Mouse (Mus musculus) forebrain, embryonic 15.5 days (tissue): ENCODE data around the gene Asic2. TPM values are rescaled to one million over a fixed set of nuclear protein-coding genes. Genes with fewer than 3 reads are reported as not detected.

Source experiments
- ATAC-seq: fragments of 200-750 bp; cut with Nextera tagmentation; replicated peaks from 2 replicates; pipeline ENCODE4 v1.8.0; 2017; ENCODE audit warnings: mild to moderate bottlenecking, moderate TSS enrichment, moderate library complexity
- H3K27ac ChIP-seq: fragments of 300-500 bp; sonication (generic); replicated peaks from 2 replicates; pipeline ENCODE4 v1.5.1; 2015; ENCODE audit warnings: mild to moderate bottlenecking, inconsistent platforms
- H3K27me3 ChIP-seq: fragments of 300-500 bp; sonication (generic); 2 replicates; pipeline ENCODE4 v1.6.1; 2015; ENCODE audit warnings: inconsistent platforms
- H3K36me3 ChIP-seq: fragments of 300-500 bp; sonication (generic); 2 replicates; pipeline ENCODE4 v1.6.1; 2015; ENCODE audit warnings: mild to moderate bottlenecking, inconsistent platforms
- H3K4me1 ChIP-seq: fragments of 300-500 bp; sonication (generic); 2 replicates; pipeline ENCODE4 v1.6.1; 2015; ENCODE audit warnings: inconsistent platforms
- H3K4me2 ChIP-seq: fragments of 300-500 bp; sonication (generic); replicated peaks from 2 replicates; pipeline ENCODE4 v1.6.1; 2015; ENCODE audit warnings: mild to moderate bottlenecking, inconsistent platforms
- H3K4me3 ChIP-seq: fragments of 300-500 bp; sonication (generic); 2 replicates; pipeline ENCODE4 v1.5.1; 2015; ENCODE audit warnings: mild to moderate bottlenecking, inconsistent platforms
- H3K9ac ChIP-seq: fragments of 300-500 bp; sonication (generic); replicated peaks from 2 replicates; pipeline ENCODE4 v1.6.1; 2015; ENCODE audit warnings: mild to moderate bottlenecking, inconsistent platforms
- H3K9me3 ChIP-seq: fragments of 300-500 bp; sonication (generic); 2 replicates; pipeline ENCODE4 v1.6.1; 2016; ENCODE audit warnings: inconsistent platforms
- WGBS: fragments of 180-500 bp; shearing (Covaris S2); methylation state at CpG from one replicate; pipeline ENCODE4 v1.1.7; 2015; ENCODE audit warnings: mixed read lengths; 5-methylcytosine and 5-hydroxymethylcytosine counted together
- polyA plus RNA-seq: library from polyadenylated mRNA; unstranded; fragments of >200 nt; fragmentation: Nextera tagmentation; extraction: Ambion mirVana; gene quantifications from 2 replicates; pipeline ENCODE4 v1.2.1, GENCODE M21; 2015

Asic2 gene
- polyA plus RNA-seq, 1 experiment from 2014 or later = 5.5 TPM

DNA sequence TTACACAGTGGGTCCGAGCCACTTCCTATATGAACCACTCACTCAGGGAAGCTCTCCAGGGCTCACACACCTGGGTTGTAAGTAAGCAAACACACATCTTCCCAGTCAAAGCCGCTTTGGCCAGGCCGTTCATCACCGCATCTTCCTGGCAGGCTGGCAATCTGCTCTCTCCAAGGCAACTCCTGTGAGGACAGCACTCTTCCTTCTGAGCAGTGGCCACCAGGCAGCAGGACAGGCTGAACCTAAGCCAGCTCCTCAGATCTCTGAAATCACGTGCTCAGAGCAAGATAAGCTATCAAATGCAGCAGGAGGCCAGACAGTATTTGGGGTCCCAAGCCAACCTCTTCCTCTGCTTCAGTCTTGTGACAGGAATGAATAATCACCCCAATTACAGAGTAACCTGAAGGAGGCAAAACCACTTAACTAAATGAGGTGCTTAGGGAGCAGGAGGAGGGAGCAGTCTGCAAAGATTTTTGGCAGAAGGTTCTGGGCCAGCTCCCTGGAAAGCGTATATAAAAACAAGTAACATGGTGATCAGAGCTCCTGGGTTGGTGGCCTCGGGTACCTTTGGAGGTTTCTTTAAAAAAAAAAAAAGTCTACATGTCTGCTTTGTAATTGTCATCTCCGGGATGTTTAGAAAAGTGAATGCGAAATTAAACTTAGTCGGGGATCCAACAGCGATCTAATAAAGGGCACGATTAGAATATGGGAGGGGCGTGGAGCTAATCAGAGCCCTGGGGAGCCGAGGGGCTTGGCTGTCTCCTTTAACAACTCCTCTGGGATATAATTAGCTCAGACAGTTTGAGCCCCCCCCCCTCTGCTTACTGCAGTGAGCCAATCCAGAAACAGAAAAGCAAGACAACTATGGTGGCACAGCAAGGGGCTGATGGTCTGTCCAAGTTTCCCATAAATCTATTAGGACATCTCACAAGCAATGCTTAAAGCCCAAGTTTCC is 450.0 kb downstream of the Asic2 start:
- H3K27ac ChIP-seq = peak overlapping the region; percentile 32
- no peak overlapping the region for H3K4me2 ChIP-seq
- WGBS = 23% methylated on average over 14 of the region's 14 CpGs
- no peaks in the 10 kb centered on the region for H3K9me3 ChIP-seq
- H3K36me3 ChIP-seq = no peaks in the 10 kb centered on the region
- H3K4me1 ChIP-seq = peaks cover 38% of the 10 kb centered on the region
- peak; percentile 75 for ATAC-seq
- H3K27me3 ChIP-seq = no peaks in the 10 kb centered on the region
- no peak overlapping the region for H3K9ac ChIP-seq
- H3K4me3 ChIP-seq = no peak overlapping the region

- no peak overlapping the region for H3K27ac ChIP-seq
- WGBS = 78% methylated on average over 3 of the region's 3 CpGs
- H3K27me3 ChIP-seq = no peaks in the 10 kb centered on the region
- H3K4me2 ChIP-seq = no peak overlapping the region
- peaks cover 36% of the 10 kb centered on the region for H3K4me1 ChIP-seq
- no peak overlapping the region for H3K4me3 ChIP-seq
- no peak overlapping the region for H3K9ac ChIP-seq
- H3K36me3 ChIP-seq = no peaks in the 10 kb centered on the region
- H3K9me3 ChIP-seq = no peaks in the 10 kb centered on the region
- no peak for ATAC-seq
Measured at GRCm38 (mm10) chr11:81515754-81516153, 452.5 kb downstream of the Asic2 start.

- no peak overlapping the region for H3K4me2 ChIP-seq
- no peak overlapping the region for H3K9ac ChIP-seq
- H3K27me3 ChIP-seq = no peaks in the 10 kb centered on the region
- H3K4me1 ChIP-seq = peaks cover 36% of the 10 kb centered on the region
- ATAC-seq = peak; percentile 72
- H3K27ac ChIP-seq = peak overlapping the region; percentile 68
- H3K36me3 ChIP-seq = no peaks in the 10 kb centered on the region
- H3K4me3 ChIP-seq = no peak overlapping the region
- WGBS = 63% methylated on average over 10 of the region's 10 CpGs
- H3K9me3 ChIP-seq = no peaks in the 10 kb centered on the region
Measured at GRCm38 (mm10) chr11:81512434-81512833, 455.8 kb downstream of the Asic2 start.

GRCm38 (mm10) chr11:81511401-81511800 is 456.9 kb downstream of the Asic2 start:
- Histone ChIP-seq H3K27me3 (no peaks in the 10 kb centered on the region), H3K4me2 (no peak overlapping the region), H3K4me3 (no peak overlapping the region), H3K27ac (no peak overlapping the region), H3K4me1 (peaks cover 36% of the 10 kb centered on the region), H3K9me3 (no peaks in the 10 kb centered on the region), H3K36me3 (no peaks in the 10 kb centered on the region), H3K9ac (no peak overlapping the region)
- 75% methylated on average over 4 of the region's 4 CpGs for WGBS
- ATAC-seq = no peak

GRCm38 (mm10) chr11:81508385-81509233 is 459.6 kb downstream of the Asic2 start:
- WGBS = 35% methylated on average over 8 of the region's 8 CpGs
- H3K27ac ChIP-seq = peak overlapping the region; percentile 12; the same call in 1 of the 2 replicates

GRCm38 (mm10) chr11:81504791-81505430 is 463.3 kb downstream of the Asic2 start:
- peaks cover 35% of the 10 kb centered on the region for H3K4me1 ChIP-seq
- H3K4me3 ChIP-seq = no peak overlapping the region
- no peaks in the 10 kb centered on the region for H3K27me3 ChIP-seq
- H3K4me2 ChIP-seq = no peak overlapping the region
- H3K36me3 ChIP-seq = no peaks in the 10 kb centered on the region
- no peaks in the 10 kb centered on the region for H3K9me3 ChIP-seq
- no peak overlapping the region for H3K27ac ChIP-seq
- 90% methylated on average over 8 of the region's 8 CpGs for WGBS
- H3K9ac ChIP-seq = no peak overlapping the region
- no peak for ATAC-seq

More at GRCm38 (mm10) chr11:81508385-81509233, 459.6 kb downstream of the Asic2 start:
- Histone ChIP-seq H3K9ac (no peak overlapping the region), H3K4me2 (no peak overlapping the region), H3K27me3 (no peaks in the 10 kb centered on the region), H3K4me3 (no peak overlapping the region), H3K36me3 (no peaks in the 10 kb centered on the region), H3K9me3 (no peaks in the 10 kb centered on the region), H3K4me1 (peaks cover 29% of the 10 kb centered on the region)
- no peak for ATAC-seq

GRCm38 (mm10) chr11:81501473-81502246 is 466.6 kb downstream of the Asic2 start:
- H3K36me3 ChIP-seq = no peaks in the 10 kb centered on the region
- no peaks in the 10 kb centered on the region for H3K9me3 ChIP-seq
- H3K4me1 ChIP-seq = peaks cover 38% of the 10 kb centered on the region
- no peaks in the 10 kb centered on the region for H3K27me3 ChIP-seq
- no peak overlapping the region for H3K27ac ChIP-seq
- WGBS = 7% methylated on average over 14 of the region's 14 CpGs
- no peak overlapping the region for H3K4me2 ChIP-seq
- H3K4me3 ChIP-seq = no peak overlapping the region
- H3K9ac ChIP-seq = no peak overlapping the region
- no peak for ATAC-seq

GRCm38 (mm10) chr11:81498990-81499389 is 469.3 kb downstream of the Asic2 start:
- H3K4me1 ChIP-seq = peaks cover 49% of the 10 kb centered on the region
- no peak overlapping the region for H3K4me3 ChIP-seq
- no peak for ATAC-seq
- H3K27ac ChIP-seq = no peak overlapping the region
- no peaks in the 10 kb centered on the region for H3K36me3 ChIP-seq
- no peak overlapping the region for H3K4me2 ChIP-seq
- no peaks in the 10 kb centered on the region for H3K27me3 ChIP-seq
- H3K9me3 ChIP-seq = no peaks in the 10 kb centered on the region
- 35% methylated on average over 1 of the region's 1 CpGs for WGBS
- no peak overlapping the region for H3K9ac ChIP-seq

DNA sequence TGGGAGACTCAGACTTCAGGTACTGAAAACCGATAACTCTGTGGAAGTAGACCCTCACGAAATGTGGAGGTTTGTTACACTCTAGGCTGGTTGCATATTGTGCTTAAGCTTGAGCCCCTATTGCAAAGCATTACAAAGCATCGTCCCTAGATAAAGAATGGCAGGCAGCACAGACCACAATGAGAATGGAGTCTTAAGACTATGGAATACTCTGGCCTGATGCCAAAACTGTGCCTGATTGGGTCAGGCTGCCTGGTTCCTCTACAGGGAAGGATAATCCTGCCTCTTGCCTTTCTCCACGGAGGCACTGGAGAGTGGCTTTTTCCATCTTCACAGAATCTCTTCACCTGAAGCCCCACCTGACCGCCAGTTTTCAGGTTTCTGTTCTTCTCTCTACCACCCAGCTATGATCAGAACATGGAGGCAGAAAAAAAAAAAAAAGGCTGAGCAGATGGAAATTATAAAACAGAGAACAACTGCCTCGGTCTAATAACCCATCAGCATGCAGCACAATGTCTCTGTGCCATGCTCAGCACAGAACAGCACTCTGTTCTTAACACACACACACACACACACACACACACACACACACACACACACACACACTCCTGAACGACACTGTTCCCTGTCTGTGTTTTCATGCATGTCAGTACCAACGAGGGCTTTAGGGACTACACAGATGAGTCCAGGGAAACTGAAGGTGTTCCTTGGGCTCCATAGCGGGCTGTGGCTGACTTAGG is 470.4 kb downstream of the Asic2 start:
- H3K4me1 ChIP-seq = peaks cover 50% of the 10 kb centered on the region
- no peaks in the 10 kb centered on the region for H3K36me3 ChIP-seq
- no peak overlapping the region for H3K4me3 ChIP-seq
- H3K27ac ChIP-seq = 0 out of 2 replicates have a peak overlapping the region, but pooled peaks have one; percentile 36
- peak; percentile 62; the same call in 1 of the 2 replicates for ATAC-seq
- no peak overlapping the region for H3K9ac ChIP-seq
- no peak overlapping the region for H3K4me2 ChIP-seq
- 22% methylated on average over 9 of the region's 9 CpGs for WGBS
- no peaks in the 10 kb centered on the region for H3K9me3 ChIP-seq
- no peaks in the 10 kb centered on the region for H3K27me3 ChIP-seq

DNA sequence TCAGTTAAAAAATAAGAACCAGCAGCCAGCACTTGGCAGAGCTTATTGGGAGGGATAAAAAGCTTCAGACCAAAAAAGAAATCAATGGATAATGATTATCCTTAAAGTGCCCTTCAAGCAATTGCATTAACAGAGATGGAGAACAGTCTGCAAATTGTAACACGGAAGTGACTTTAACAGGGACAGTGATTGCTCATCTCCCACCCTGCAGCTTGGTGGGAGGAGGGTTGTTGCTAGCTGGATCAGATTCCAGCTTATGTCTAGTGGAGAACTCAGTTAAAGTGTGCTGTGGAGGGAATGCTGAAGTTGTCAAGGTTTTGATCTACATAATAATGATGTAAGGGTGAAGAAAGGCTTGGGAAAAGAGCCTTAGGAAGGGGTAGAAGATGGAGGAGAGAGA is 471.8 kb downstream of the Asic2 start:
- WGBS = 20% methylated on average over 1 of the region's 1 CpGs
- ATAC-seq = no peak

DNA sequence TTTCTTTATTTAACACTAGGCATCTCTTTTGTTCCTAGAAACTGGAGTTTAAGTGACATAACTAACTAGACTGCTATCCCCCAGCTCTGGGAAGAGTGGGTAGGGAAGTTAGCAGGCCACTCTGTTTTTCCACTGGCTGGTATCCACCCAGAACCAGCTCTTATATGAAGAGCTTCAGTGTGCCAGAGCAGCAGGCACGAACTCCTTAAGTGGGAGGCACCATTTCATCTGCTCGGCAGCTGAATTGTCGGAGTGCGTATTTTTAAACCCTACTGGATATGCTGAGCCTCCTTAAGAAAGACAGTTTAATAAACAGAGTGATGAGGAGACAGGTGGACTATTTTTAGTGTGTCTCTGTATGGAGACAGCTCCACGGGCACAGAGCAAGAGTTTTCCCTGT is 475.9 kb downstream of the Asic2 start:
- H3K27ac ChIP-seq = peak overlapping the region; percentile 41; the same call in 1 of the 2 replicates
- ATAC-seq = no peak
- H3K4me3 ChIP-seq = no peak overlapping the region
- H3K9ac ChIP-seq = no peak overlapping the region
- H3K4me2 ChIP-seq = no peak overlapping the region
- WGBS = 66% methylated on average over 5 of the region's 5 CpGs
- H3K9me3 ChIP-seq = no peaks in the 10 kb centered on the region
- H3K4me1 ChIP-seq = peaks cover 23% of the 10 kb centered on the region
- H3K27me3 ChIP-seq = no peaks in the 10 kb centered on the region
- H3K36me3 ChIP-seq = no peaks in the 10 kb centered on the region

More for the DNA sequence above, 471.8 kb downstream of the Asic2 start:
- Histone ChIP-seq H3K4me1 (peaks cover 46% of the 10 kb centered on the region), H3K9me3 (no peaks in the 10 kb centered on the region), H3K36me3 (no peaks in the 10 kb centered on the region), H3K9ac (no peak overlapping the region), H3K4me3 (no peak overlapping the region), H3K27ac (no peak overlapping the region), H3K27me3 (no peaks in the 10 kb centered on the region), H3K4me2 (no peak overlapping the region)
